Mouse (Mus musculus): ENCODE measurements around the gene Phf21a. TPM values are rescaled to one million over a fixed set of nuclear protein-coding genes. Genes with fewer than 3 reads are reported as not detected.

Phf21a gene
- polyA plus RNA-seq, 1 experiment, result 25.3 TPM

GRCm38 (mm10) chr2:92400682-92401081 is 307.8 kb downstream of the Phf21a start:
- Histone ChIP-seq H3K4me1 (ENCODE audit: control insufficient read depth, insufficient read depth, insufficient read length, low read length) (no peaks in the 10 kb centered on the region; the same call in 1 of the 2 replicates), H3K27ac (replicated peaks; ENCODE audit: low read depth, low read length) (no peak overlapping the region), H3K4me3 (ENCODE audit: insufficient read depth, low read depth, low read length) (peak overlapping the region; percentile 52)

GRCm38 (mm10) chr2:92401091-92401561 is 308.2 kb downstream of the Phf21a start, which contains the start of gene Mapk8ip1:
Gene Mapk8ip1 (minus strand): TSS chr2:92401263.
- Histone ChIP-seq H3K4me1 (ENCODE audit: control insufficient read depth, insufficient read depth, insufficient read length, low read length) (no peaks in the 10 kb centered on the region; the same call in 1 of the 2 replicates), H3K27ac (replicated peaks; ENCODE audit: low read depth, low read length) (no peak within 1 kb of the TSS), H3K4me3 (ENCODE audit: insufficient read depth, low read depth, low read length) (peak within 1 kb of the TSS; percentile 52)

DNA sequence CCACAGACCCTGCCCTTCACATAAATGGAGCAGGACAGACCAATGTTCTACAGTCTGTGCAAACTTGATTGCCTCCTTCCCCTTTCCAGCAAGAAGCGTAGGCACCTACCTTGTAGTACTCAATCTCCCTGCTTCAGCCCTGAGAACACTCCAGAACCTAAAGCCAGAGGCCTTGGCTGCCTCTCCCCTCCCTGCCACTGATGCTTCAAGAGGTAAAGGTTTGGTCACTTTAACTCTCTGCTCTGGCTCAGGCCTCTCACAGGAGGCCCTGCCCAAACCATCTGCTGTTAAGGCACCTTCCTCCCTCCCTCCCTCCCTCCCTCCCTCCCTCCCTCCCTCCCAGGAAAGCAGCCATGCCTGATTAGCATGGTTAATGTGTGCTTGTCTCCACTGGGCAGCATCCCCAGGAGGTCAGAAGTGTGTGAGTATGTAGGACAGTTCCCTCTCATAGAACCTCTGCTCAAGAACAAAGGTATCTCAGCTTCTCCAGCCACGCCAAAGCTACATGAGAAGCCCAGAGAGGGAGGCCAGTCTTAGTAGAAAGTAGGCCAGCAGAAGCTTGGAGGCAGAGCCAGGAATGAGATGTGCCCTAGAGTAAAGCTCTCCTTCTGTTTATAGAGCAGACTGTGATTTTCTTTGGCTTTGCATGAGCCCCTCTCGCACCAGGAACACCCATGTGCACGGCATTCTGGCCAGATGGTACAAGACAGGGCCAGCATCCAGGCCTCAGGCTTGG is 309.8 kb downstream of the Phf21a start:
- no peaks in the 10 kb centered on the region; the same call in 1 of the 2 replicates for H3K4me1 ChIP-seq (ENCODE audit: control insufficient read depth, insufficient read depth, insufficient read length, low read length)
- no peak overlapping the region for H3K4me3 ChIP-seq (ENCODE audit: insufficient read depth, low read depth, low read length)
- no peak overlapping the region for H3K27ac ChIP-seq (replicated peaks; ENCODE audit: low read depth, low read length)

- H3K4me1 ChIP-seq (ENCODE audit: control insufficient read depth, insufficient read depth, insufficient read length, low read length), result no peaks in the 10 kb centered on the region; the same call in 1 of the 2 replicates
- H3K4me3 ChIP-seq (ENCODE audit: insufficient read depth, low read depth, low read length), result no peak overlapping the region
- no peak overlapping the region for H3K27ac ChIP-seq (replicated peaks; ENCODE audit: low read depth, low read length)
These were observed 310.9 kb downstream of the Phf21a start for GRCm38 (mm10) chr2:92403776-92404319.

- H3K4me3 ChIP-seq (ENCODE audit: insufficient read depth, low read depth, low read length), result no peak overlapping the region
- no peak overlapping the region for H3K27ac ChIP-seq (replicated peaks; ENCODE audit: low read depth, low read length)
- no peaks in the 10 kb centered on the region; the same call in 1 of the 2 replicates for H3K4me1 ChIP-seq (ENCODE audit: control insufficient read depth, insufficient read depth, insufficient read length, low read length)
These were observed 311.8 kb downstream of the Phf21a start for GRCm38 (mm10) chr2:92404737-92405136.

- no peak overlapping the region for H3K27ac ChIP-seq (replicated peaks; ENCODE audit: low read depth, low read length)
- no peaks in the 10 kb centered on the region; the same call in 1 of the 2 replicates for H3K4me1 ChIP-seq (ENCODE audit: control insufficient read depth, insufficient read depth, insufficient read length, low read length)
- no peak overlapping the region for H3K4me3 ChIP-seq (ENCODE audit: insufficient read depth, low read depth, low read length)
These were observed 312.8 kb downstream of the Phf21a start for GRCm38 (mm10) chr2:92405687-92406086.

DNA sequence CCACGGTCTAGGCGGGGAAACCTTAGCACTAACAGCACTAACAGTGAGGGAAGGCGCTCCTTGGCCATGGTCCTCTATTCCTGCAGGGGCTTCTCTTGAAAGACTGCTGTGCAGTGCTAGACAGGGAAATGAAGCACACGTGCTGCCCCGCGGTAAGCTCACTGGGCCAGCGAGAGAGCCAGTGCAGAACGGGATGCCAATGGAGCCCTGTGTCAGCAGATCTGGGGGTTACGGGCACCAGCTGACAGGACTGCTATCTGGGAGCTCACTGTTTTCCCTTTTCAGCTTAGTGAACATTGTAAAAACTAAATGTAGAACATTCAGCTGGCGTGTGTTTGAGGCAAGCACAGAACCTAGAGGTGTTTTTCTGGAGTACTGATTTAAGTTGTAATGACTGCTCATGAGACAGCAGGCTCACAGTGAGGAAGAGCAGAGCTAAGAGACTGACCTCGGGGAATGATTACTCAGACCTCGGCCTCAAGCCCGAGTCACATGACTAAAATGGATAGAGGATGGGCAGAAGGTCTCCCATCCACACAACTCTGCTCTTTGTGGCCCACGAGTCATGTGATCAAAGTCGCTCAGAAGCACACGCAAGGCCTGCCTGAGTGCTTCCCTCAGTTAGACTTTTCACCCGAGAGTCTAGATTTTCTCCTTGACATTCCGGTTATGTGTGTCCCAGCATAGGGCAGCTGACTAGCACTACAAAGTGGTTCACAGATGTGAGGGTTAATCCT is 315.6 kb downstream of the Phf21a start:
- H3K27ac ChIP-seq (replicated peaks; ENCODE audit: low read depth, low read length), result no peak overlapping the region

DNA sequence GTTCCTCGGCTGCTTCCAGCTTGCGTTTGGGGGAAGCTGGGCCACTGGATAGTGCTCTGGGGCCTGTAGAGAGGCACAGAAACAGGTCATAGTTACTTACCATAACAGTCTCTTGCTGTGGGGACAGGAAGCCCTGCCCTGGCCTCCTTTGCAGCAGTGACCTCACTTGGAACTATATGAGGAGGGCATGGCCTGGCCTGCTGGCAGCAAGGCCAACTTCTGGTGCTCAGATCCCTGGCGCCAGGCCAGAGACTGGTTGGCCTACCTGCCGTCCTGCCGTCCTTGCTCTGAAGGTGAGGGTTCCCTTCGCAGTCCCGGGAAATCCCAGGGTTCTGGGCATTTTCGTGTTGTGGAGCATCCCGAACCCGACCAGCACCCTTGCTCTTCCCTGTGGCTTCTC is 318.8 kb downstream of the Phf21a start:
- Histone ChIP-seq H3K4me3 (ENCODE audit: insufficient read depth, low read depth, low read length) (no peak overlapping the region), H3K27ac (replicated peaks; ENCODE audit: low read depth, low read length) (no peak overlapping the region)

More for the DNA sequence above, 315.6 kb downstream of the Phf21a start:
- Histone ChIP-seq H3K4me1 (ENCODE audit: control insufficient read depth, insufficient read depth, insufficient read length, low read length) (0 out of 2 replicates have a peak, but pooled peaks cover 3% of the 10 kb centered on the region), H3K4me3 (ENCODE audit: insufficient read depth, low read depth, low read length) (no peak overlapping the region)

More for the DNA sequence above, 318.8 kb downstream of the Phf21a start:
- 0 out of 2 replicates have a peak, but pooled peaks cover 3% of the 10 kb centered on the region for H3K4me1 ChIP-seq (ENCODE audit: control insufficient read depth, insufficient read depth, insufficient read length, low read length)

Other genes with a start within 250 kb of the Phf21a start
- not detected in 2 replicates for gene Chrm4, start 165.9 kb upstream of the Phf21a start, polyA plus RNA-seq (2012; ENCODE audit: insufficient read depth, insufficient read length, missing spikeins)
- gene Mdk, start 160.8 kb upstream of the Phf21a start, polyA plus RNA-seq (2012; ENCODE audit: insufficient read depth, insufficient read length, missing spikeins), result 1.8 TPM in 1 of 2 replicates, not detected in the other
- gene Gm9821, start 147.4 kb upstream of the Phf21a start, polyA plus RNA-seq (2012; ENCODE audit: insufficient read depth, insufficient read length, missing spikeins), result not detected in 2 replicates
- 8.1 and 11.2 TPM in 2 replicates for gene Dgkz, start 117.3 kb upstream of the Phf21a start, polyA plus RNA-seq (2012; ENCODE audit: insufficient read depth, insufficient read length, missing spikeins)
- gene Creb3l1, start 68.6 kb upstream of the Phf21a start, polyA plus RNA-seq (2012; ENCODE audit: insufficient read depth, insufficient read length, missing spikeins), result 4.5 and 5.6 TPM in 2 replicates